Mouse (Mus musculus): ENCODE measurements around the gene Ttc28. TPM values are rescaled to one million over a fixed set of nuclear protein-coding genes. Genes with fewer than 3 reads are reported as not detected.
A peak's percentile ranks its signal among the peaks of the same experiment; 100 is the strongest.

Ttc28 gene
- polyA plus RNA-seq, 1 experiment from 2014 or later, result 11.7 TPM

GRCm38 (mm10) chr5:111151882-111152759 is 272.5 kb downstream of the Ttc28 start:
- Histone ChIP-seq H3K4me2 (ENCODE audit: low read depth, low read length) (no peak overlapping the region), H3K27ac (replicated peaks; ENCODE audit: low read depth, low read length) (no peak overlapping the region)
- 20% methylated on average over 19 of the region's 19 CpGs for WGBS

GRCm38 (mm10) chr5:111154586-111154985 is 275.0 kb downstream of the Ttc28 start:
- H3K4me2 ChIP-seq (ENCODE audit: low read depth, low read length), result no peak overlapping the region
- H3K27ac ChIP-seq (replicated peaks; ENCODE audit: low read depth, low read length), result 0 out of 2 replicates have a peak overlapping the region, but pooled peaks have one; percentile 23
- no peaks in the 10 kb centered on the region for H3K36me3 ChIP-seq (replicated peaks; ENCODE audit: control insufficient read depth, insufficient read depth, low read depth, low read length)
- no peaks in the 10 kb centered on the region for H3K9me3 ChIP-seq (replicated peaks; ENCODE audit: control insufficient read depth, low read length)
- H3K27me3 ChIP-seq (ENCODE audit: control insufficient read depth, insufficient read depth, low read length), result no peaks in the 10 kb centered on the region
- ATAC-seq (replicated peaks; ENCODE audit: insufficient number of reproducible peaks, low FRiP score, low TSS enrichment, low read depth) (peak; percentile 77; the same call in 1 of the 2 replicates), DNase-seq (ENCODE audit: low spot score) (peak; percentile 73)
- H3K9ac ChIP-seq (replicated peaks; ENCODE audit: low read length), result no peak overlapping the region
- H3K4me3 ChIP-seq (ENCODE audit: low read depth, low read length), result no peak overlapping the region
- WGBS, result 22% methylated on average over 7 of the region's 7 CpGs
- no peaks in the 10 kb centered on the region; the same call in 1 of the 2 replicates for H3K4me1 ChIP-seq (ENCODE audit: control insufficient read depth, insufficient read depth, low read length)

More at GRCm38 (mm10) chr5:111151882-111152759, 272.5 kb downstream of the Ttc28 start:
- H3K4me1 ChIP-seq (ENCODE audit: control insufficient read depth, insufficient read depth, low read length), result no peaks in the 10 kb centered on the region; the same call in 1 of the 2 replicates
- H3K9me3 ChIP-seq (replicated peaks; ENCODE audit: control insufficient read depth, low read length), result no peaks in the 10 kb centered on the region
- H3K9ac ChIP-seq (replicated peaks; ENCODE audit: low read length), result no peak overlapping the region
- no peaks in the 10 kb centered on the region for H3K36me3 ChIP-seq (replicated peaks; ENCODE audit: control insufficient read depth, insufficient read depth, low read depth, low read length)
- no peak overlapping the region for H3K4me3 ChIP-seq (ENCODE audit: low read depth, low read length)
- DNase-seq (ENCODE audit: low spot score), result peak; percentile 48
- no peak for ATAC-seq (replicated peaks; ENCODE audit: insufficient number of reproducible peaks, low FRiP score, low TSS enrichment, low read depth)
- no peaks in the 10 kb centered on the region for H3K27me3 ChIP-seq (ENCODE audit: control insufficient read depth, insufficient read depth, low read length)

- Histone ChIP-seq H3K36me3 (replicated peaks; ENCODE audit: control insufficient read depth, insufficient read depth, low read depth, low read length) (no peaks in the 10 kb centered on the region), H3K4me1 (ENCODE audit: control insufficient read depth, insufficient read depth, low read length) (no peaks in the 10 kb centered on the region; the same call in 1 of the 2 replicates), H3K4me2 (ENCODE audit: low read depth, low read length) (no peak overlapping the region), H3K4me3 (ENCODE audit: low read depth, low read length) (no peak overlapping the region), H3K9me3 (replicated peaks; ENCODE audit: control insufficient read depth, low read length) (no peaks in the 10 kb centered on the region), H3K27ac (replicated peaks; ENCODE audit: low read depth, low read length) (no peak overlapping the region), H3K27me3 (ENCODE audit: control insufficient read depth, insufficient read depth, low read length) (no peaks in the 10 kb centered on the region), H3K9ac (replicated peaks; ENCODE audit: low read length) (no peak overlapping the region)
- ATAC-seq (replicated peaks; ENCODE audit: insufficient number of reproducible peaks, low FRiP score, low TSS enrichment, low read depth), result no peak
- 84% methylated on average over 4 of the region's 4 CpGs for WGBS
- DNase-seq (ENCODE audit: low spot score), result no peak
Measured at GRCm38 (mm10) chr5:111155271-111155670, 275.7 kb downstream of the Ttc28 start.

GRCm38 (mm10) chr5:111155928-111156327 is 276.3 kb downstream of the Ttc28 start:
- WGBS, result 92% methylated on average over 12 of the region's 12 CpGs

GRCm38 (mm10) chr5:111158266-111158665 is 278.7 kb downstream of the Ttc28 start:
- Histone ChIP-seq H3K9me3 (replicated peaks; ENCODE audit: control insufficient read depth, low read length) (no peaks in the 10 kb centered on the region), H3K36me3 (replicated peaks; ENCODE audit: control insufficient read depth, insufficient read depth, low read depth, low read length) (no peaks in the 10 kb centered on the region), H3K4me1 (ENCODE audit: control insufficient read depth, insufficient read depth, low read length) (no peaks in the 10 kb centered on the region; the same call in 1 of the 2 replicates), H3K27ac (replicated peaks; ENCODE audit: low read depth, low read length) (no peak overlapping the region), H3K27me3 (ENCODE audit: control insufficient read depth, insufficient read depth, low read length) (no peaks in the 10 kb centered on the region), H3K4me3 (ENCODE audit: low read depth, low read length) (no peak overlapping the region), H3K4me2 (ENCODE audit: low read depth, low read length) (no peak overlapping the region), H3K9ac (replicated peaks; ENCODE audit: low read length) (no peak overlapping the region)
- DNase-seq (ENCODE audit: low spot score) (no peak), ATAC-seq (replicated peaks; ENCODE audit: insufficient number of reproducible peaks, low FRiP score, low TSS enrichment, low read depth) (no peak)
- 88% methylated on average over 9 of the region's 9 CpGs for WGBS

More at GRCm38 (mm10) chr5:111155928-111156327, 276.3 kb downstream of the Ttc28 start:
- no peaks in the 10 kb centered on the region; the same call in 1 of the 2 replicates for H3K4me1 ChIP-seq (ENCODE audit: control insufficient read depth, insufficient read depth, low read length)
- no peak overlapping the region for H3K9ac ChIP-seq (replicated peaks; ENCODE audit: low read length)
- ATAC-seq (replicated peaks; ENCODE audit: insufficient number of reproducible peaks, low FRiP score, low TSS enrichment, low read depth), result no peak
- H3K27me3 ChIP-seq (ENCODE audit: control insufficient read depth, insufficient read depth, low read length), result no peaks in the 10 kb centered on the region
- H3K36me3 ChIP-seq (replicated peaks; ENCODE audit: control insufficient read depth, insufficient read depth, low read depth, low read length), result no peaks in the 10 kb centered on the region
- no peak overlapping the region for H3K4me3 ChIP-seq (ENCODE audit: low read depth, low read length)
- DNase-seq (ENCODE audit: low spot score), result no peak
- no peaks in the 10 kb centered on the region for H3K9me3 ChIP-seq (replicated peaks; ENCODE audit: control insufficient read depth, low read length)
- H3K4me2 ChIP-seq (ENCODE audit: low read depth, low read length), result no peak overlapping the region
- H3K27ac ChIP-seq (replicated peaks; ENCODE audit: low read depth, low read length), result no peak overlapping the region

- Histone ChIP-seq H3K9me3 (replicated peaks; ENCODE audit: control insufficient read depth, low read length) (no peaks in the 10 kb centered on the region), H3K27me3 (ENCODE audit: control insufficient read depth, insufficient read depth, low read length) (no peaks in the 10 kb centered on the region), H3K36me3 (replicated peaks; ENCODE audit: control insufficient read depth, insufficient read depth, low read depth, low read length) (no peaks in the 10 kb centered on the region), H3K4me2 (ENCODE audit: low read depth, low read length) (no peak overlapping the region), H3K4me1 (ENCODE audit: control insufficient read depth, insufficient read depth, low read length) (no peaks in the 10 kb centered on the region; the same call in 1 of the 2 replicates), H3K9ac (replicated peaks; ENCODE audit: low read length) (no peak overlapping the region), H3K4me3 (ENCODE audit: low read depth, low read length) (no peak overlapping the region), H3K27ac (replicated peaks; ENCODE audit: low read depth, low read length) (no peak overlapping the region)
- WGBS, result 34% methylated on average over 23 of the region's 23 CpGs
- DNase-seq (ENCODE audit: low spot score) (peak; percentile 76), ATAC-seq (replicated peaks; ENCODE audit: insufficient number of reproducible peaks, low FRiP score, low TSS enrichment, low read depth) (no peak)
Measured at GRCm38 (mm10) chr5:111159628-111160321, 280.2 kb downstream of the Ttc28 start.

- 81% methylated on average over 7 of the region's 7 CpGs for WGBS
- DNase-seq (ENCODE audit: low spot score) (no peak), ATAC-seq (replicated peaks; ENCODE audit: insufficient number of reproducible peaks, low FRiP score, low TSS enrichment, low read depth) (no peak)
- Histone ChIP-seq H3K4me2 (ENCODE audit: low read depth, low read length) (no peak overlapping the region), H3K9me3 (replicated peaks; ENCODE audit: control insufficient read depth, low read length) (no peaks in the 10 kb centered on the region), H3K27ac (replicated peaks; ENCODE audit: low read depth, low read length) (no peak overlapping the region), H3K4me3 (ENCODE audit: low read depth, low read length) (no peak overlapping the region), H3K36me3 (replicated peaks; ENCODE audit: control insufficient read depth, insufficient read depth, low read depth, low read length) (no peaks in the 10 kb centered on the region), H3K4me1 (ENCODE audit: control insufficient read depth, insufficient read depth, low read length) (no peaks in the 10 kb centered on the region), H3K9ac (replicated peaks; ENCODE audit: low read length) (no peak overlapping the region), H3K27me3 (ENCODE audit: control insufficient read depth, insufficient read depth, low read length) (no peaks in the 10 kb centered on the region)
Measured at GRCm38 (mm10) chr5:111161146-111161930, 281.7 kb downstream of the Ttc28 start.

Measured in embryonic facial prominence, embryonic 11.5 days (tissue).